Comparison of ENCODE assay signal across 7 mouse cellular contexts in the genomic region with DNA sequence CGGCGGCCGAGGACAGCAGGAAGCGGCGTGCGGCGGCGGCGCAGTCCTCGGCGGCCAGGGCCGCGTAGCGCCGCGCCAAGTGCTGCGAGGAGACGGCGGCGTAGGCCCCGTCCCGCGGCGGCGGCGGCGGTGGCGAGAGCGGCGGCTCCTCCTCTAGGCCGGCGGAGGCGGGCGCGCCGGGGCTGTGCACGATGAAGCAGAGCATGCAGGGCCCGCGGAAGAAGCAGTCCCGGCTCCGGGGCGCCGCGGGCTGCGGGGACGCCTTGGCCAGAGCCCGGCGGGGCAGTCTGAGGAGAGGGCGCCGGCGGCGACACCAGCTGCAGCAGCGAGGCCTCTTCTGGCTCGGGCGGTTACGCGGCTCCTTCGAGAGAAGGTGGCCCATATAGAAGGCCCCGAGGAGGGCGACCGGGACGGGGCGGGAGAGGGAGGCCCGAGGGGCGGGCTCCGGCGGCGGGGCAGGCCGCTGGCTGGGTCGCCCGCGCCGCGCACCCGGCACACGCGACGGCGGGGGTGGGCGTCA. TPM values are rescaled to one million over a fixed set of nuclear protein-coding genes. Genes with fewer than 3 reads are reported as not detected.
DNase-seq lines count a peak whose midpoint lies in the region; ATAC-seq and TF ChIP-seq lines count a peak whose summit lies in the region.

A gene (minus strand): TSS at position 382 of the 520 bp plus-strand sequence.

- no peaks in the 10 kb centered on the region for H3K27me3 ChIP-seq in hindbrain, postnatal 0 days (ENCODE audit: insufficient read depth, low read length)
- no peaks in the 10 kb centered on the region for H3K27me3 ChIP-seq in megakaryocyte, embryonic 14.5 days (replicated peaks)

- DNase-seq in cerebellum, postnatal 36 days, result peak; percentile 68 to 70
- peak; percentile 51 for DNase-seq in gastrocnemius, adult 18-20 months (ENCODE audit: low spot score)
- no peak for DNase-seq in hindbrain, postnatal 0 days (ENCODE audit: low spot score)
- peak; percentile 21 to 81 for DNase-seq in left cerebral cortex, postnatal 10 days (ENCODE audit: extremely low spot score in 1 of 2, low spot score in 2 of 2)
- peak; percentile 51 to 65 for DNase-seq in right cerebral cortex, adult 2 months (ENCODE audit: low spot score in 2 of 2)

- peak within 1 kb of the TSS; percentile 97 for H3K27ac ChIP-seq in hindbrain, postnatal 0 days

- intact Hi-C loops in left cerebral cortex, postnatal 10 days (cut with DNase I), result no loop called here

- peaks cover 9% of the 10 kb centered on the region for H3K4me1 ChIP-seq in hindbrain, postnatal 0 days (ENCODE audit: insufficient read depth, low read length)
- peaks cover 48% of the 10 kb centered on the region for H3K4me1 ChIP-seq in megakaryocyte, embryonic 14.5 days

- H3K4me2 ChIP-seq in hindbrain, postnatal 0 days (ENCODE audit: low read depth, low read length), result peak within 1 kb of the TSS; percentile 81

- H3K4me3 ChIP-seq in hindbrain, postnatal 0 days (ENCODE audit: low read length), result peak within 1 kb of the TSS; percentile 94
- H3K4me3 ChIP-seq in megakaryocyte, embryonic 14.5 days (replicated peaks), result peak within 1 kb of the TSS; percentile 95

- TF ChIP-seq CTCF in hindbrain, postnatal 0 days (IDR thresholded peaks at IDR 0.05; ENCODE audit: low read depth), result no peak

- H3K9ac ChIP-seq in hindbrain, postnatal 0 days (replicated peaks; ENCODE audit: low read length), result peak within 1 kb of the TSS; percentile 99

- H3K9me3 ChIP-seq in hindbrain, postnatal 0 days (ENCODE audit: low read length), result no peaks in the 10 kb centered on the region
- no peaks in the 10 kb centered on the region for H3K9me3 ChIP-seq in megakaryocyte, embryonic 14.5 days

- H3K36me3 ChIP-seq in hindbrain, postnatal 0 days (ENCODE audit: insufficient read depth, low read length), result no peaks in the 10 kb centered on the region
- H3K36me3 ChIP-seq in megakaryocyte, embryonic 14.5 days (replicated peaks; ENCODE audit: low read length), result peaks cover 6% of the 10 kb centered on the region

- peak; percentile 17 for ATAC-seq in activated CD4-positive, CD25-positive, alpha-beta regulatory T cell, adult 4 months
- peak; percentile 68 for ATAC-seq in hindbrain, postnatal 0 days

- 0% methylated on average over 56 of the region's 80 CpGs for WGBS in hindbrain, postnatal 0 days

RNA-seq across cellular contexts. Expression of the gene that starts here (rescaled TPM):
- 10 to 100 TPM in 1 of 2 experiments, 1 to 10 TPM in 1; 5.1 to 10.1 TPM for polyA plus RNA-seq in activated CD4-positive, CD25-positive, alpha-beta regulatory T cell, adult 4 months (2017; shearing (Covaris generic))
- total RNA-seq in gastrocnemius, adult 18-20 months (2021), result 10 to 100 TPM; 47.4 to 47.8 TPM
- total RNA-seq in hindbrain, postnatal 0 days (2014; rRNA removed), result 22.3 and 27.6 TPM in 2 replicates
- 10.0 and 13.1 TPM in 2 replicates for polyA plus RNA-seq in hindbrain, postnatal 0 days (2015; fragmentation: Nextera tagmentation; extraction: Ambion mirVana)
- total RNA-seq in left cerebral cortex, postnatal 10 days (2021), result 10 to 100 TPM; 72.5 to 75.7 TPM
- polyA plus RNA-seq in megakaryocyte, embryonic 14.5 days (2012; ENCODE audit: insufficient read depth, low replicate concordance), result 9.0 and 12.7 TPM in 2 replicates
